Mouse (Mus musculus): ENCODE measurements around the gene Spon1. TPM values are rescaled to one million over a fixed set of nuclear protein-coding genes. Genes with fewer than 3 reads are reported as not detected.
A peak's percentile ranks its signal among the peaks of the same experiment; 100 is the strongest.

Gene Spon1
- polyA plus RNA-seq (2014; fragmentation: Nextera tagmentation; extraction: Ambion mirVana): 19.8 and 21.0 TPM in 2 replicates

- peak within 1 kb of the TSS; percentile 50 for H3K4me3 ChIP-seq (ENCODE audit: low read depth, low read length)
- no peak within 1 kb of the TSS for H3K27ac ChIP-seq (ENCODE audit: low read length)
These were observed at the start of gene Spon1 for GRCm38 (mm10) chr7:113765667-113766497. TSS of gene Spon1 (plus strand) at chr7:113765998.

GRCm38 (mm10) chr7:113721994-113722393, 43.8 kb upstream of the Spon1 start:
- Histone ChIP-seq H3K9ac (replicated peaks; ENCODE audit: low read depth, low read length) (no peak overlapping the region), H3K9me3 (ENCODE audit: control insufficient read depth, low read depth, low read length) (no peaks in the 10 kb centered on the region), H3K27me3 (ENCODE audit: control insufficient read depth, insufficient read depth, low read length) (no peaks in the 10 kb centered on the region), H3K4me2 (replicated peaks; ENCODE audit: low read depth, low read length) (no peak overlapping the region), H3K4me3 (ENCODE audit: low read depth, low read length) (no peak overlapping the region), H3K27ac (ENCODE audit: low read length) (no peak overlapping the region), H3K36me3 (ENCODE audit: control insufficient read depth, insufficient read depth, low read length) (no peaks in the 10 kb centered on the region), H3K4me1 (ENCODE audit: control insufficient read depth, insufficient read depth, low read length) (no peaks in the 10 kb centered on the region)
- no peak for ATAC-seq (ENCODE audit: insufficient number of reproducible peaks, insufficient read depth, low FRiP score, low read depth)
- 72% methylated on average over 2 of the region's 2 CpGs for WGBS

More at GRCm38 (mm10) chr7:113765667-113766497, at the start of gene Spon1:
- no peaks in the 10 kb centered on the region for H3K36me3 ChIP-seq (ENCODE audit: control insufficient read depth, insufficient read depth, low read length)
- H3K4me2 ChIP-seq (replicated peaks; ENCODE audit: low read depth, low read length): peak within 1 kb of the TSS; percentile 96
- peak; percentile 81 for ATAC-seq (ENCODE audit: insufficient number of reproducible peaks, insufficient read depth, low FRiP score, low read depth)
- H3K4me1 ChIP-seq (ENCODE audit: control insufficient read depth, insufficient read depth, low read length): 0 out of 2 replicates have a peak, but pooled peaks cover 8% of the 10 kb centered on the region
- H3K9ac ChIP-seq (replicated peaks; ENCODE audit: low read depth, low read length): peak within 1 kb of the TSS; percentile 22
- WGBS: 1% methylated on average over 56 of the region's 56 CpGs
- peaks cover 12% of the 10 kb centered on the region; the same call in 1 of the 2 replicates for H3K27me3 ChIP-seq (ENCODE audit: control insufficient read depth, insufficient read depth, low read length)
- no peaks in the 10 kb centered on the region for H3K9me3 ChIP-seq (ENCODE audit: control insufficient read depth, low read depth, low read length)

- no peak overlapping the region for H3K4me2 ChIP-seq (replicated peaks; ENCODE audit: low read depth, low read length)
- no peak overlapping the region for H3K9ac ChIP-seq (replicated peaks; ENCODE audit: low read depth, low read length)
- ATAC-seq (ENCODE audit: insufficient number of reproducible peaks, insufficient read depth, low FRiP score, low read depth): no peak
- H3K36me3 ChIP-seq (ENCODE audit: control insufficient read depth, insufficient read depth, low read length): no peaks in the 10 kb centered on the region
- WGBS: 68% methylated on average over 3 of the region's 3 CpGs
- H3K4me1 ChIP-seq (ENCODE audit: control insufficient read depth, insufficient read depth, low read length): no peaks in the 10 kb centered on the region; the same call in 1 of the 2 replicates
- no peak overlapping the region for H3K27ac ChIP-seq (ENCODE audit: low read length)
- H3K27me3 ChIP-seq (ENCODE audit: control insufficient read depth, insufficient read depth, low read length): no peaks in the 10 kb centered on the region
- no peaks in the 10 kb centered on the region for H3K9me3 ChIP-seq (ENCODE audit: control insufficient read depth, low read depth, low read length)
- H3K4me3 ChIP-seq (ENCODE audit: low read depth, low read length): no peak overlapping the region
These were observed 41.9 kb upstream of the Spon1 start for GRCm38 (mm10) chr7:113723905-113724304.

- H3K4me1 ChIP-seq (ENCODE audit: control insufficient read depth, insufficient read depth, low read length): peaks cover 3% of the 10 kb centered on the region; the same call in 1 of the 2 replicates
- no peak for ATAC-seq (ENCODE audit: insufficient number of reproducible peaks, insufficient read depth, low FRiP score, low read depth)
- no peak overlapping the region for H3K4me3 ChIP-seq (ENCODE audit: low read depth, low read length)
- H3K4me2 ChIP-seq (replicated peaks; ENCODE audit: low read depth, low read length): no peak overlapping the region
- 50% methylated on average over 8 of the region's 8 CpGs for WGBS
- no peaks in the 10 kb centered on the region for H3K27me3 ChIP-seq (ENCODE audit: control insufficient read depth, insufficient read depth, low read length)
- H3K36me3 ChIP-seq (ENCODE audit: control insufficient read depth, insufficient read depth, low read length): no peaks in the 10 kb centered on the region
- H3K27ac ChIP-seq (ENCODE audit: low read length): no peak overlapping the region
- no peaks in the 10 kb centered on the region for H3K9me3 ChIP-seq (ENCODE audit: control insufficient read depth, low read depth, low read length)
- no peak overlapping the region for H3K9ac ChIP-seq (replicated peaks; ENCODE audit: low read depth, low read length)
These were observed 37.6 kb upstream of the Spon1 start for GRCm38 (mm10) chr7:113727999-113728713.

GRCm38 (mm10) chr7:113728926-113729325, 36.9 kb upstream of the Spon1 start:
- Histone ChIP-seq H3K27me3 (ENCODE audit: control insufficient read depth, insufficient read depth, low read length) (no peaks in the 10 kb centered on the region), H3K4me2 (replicated peaks; ENCODE audit: low read depth, low read length) (no peak overlapping the region), H3K36me3 (ENCODE audit: control insufficient read depth, insufficient read depth, low read length) (no peaks in the 10 kb centered on the region), H3K9ac (replicated peaks; ENCODE audit: low read depth, low read length) (no peak overlapping the region), H3K9me3 (ENCODE audit: control insufficient read depth, low read depth, low read length) (no peaks in the 10 kb centered on the region), H3K27ac (ENCODE audit: low read length) (no peak overlapping the region), H3K4me3 (ENCODE audit: low read depth, low read length) (no peak overlapping the region), H3K4me1 (ENCODE audit: control insufficient read depth, insufficient read depth, low read length) (peaks cover 5% of the 10 kb centered on the region; the same call in 1 of the 2 replicates)
- 13% methylated on average over 2 of the region's 2 CpGs for WGBS
- no peak for ATAC-seq (ENCODE audit: insufficient number of reproducible peaks, insufficient read depth, low FRiP score, low read depth)

GRCm38 (mm10) chr7:113730406-113731247, 35.2 kb upstream of the Spon1 start:
- H3K9me3 ChIP-seq (ENCODE audit: control insufficient read depth, low read depth, low read length): no peaks in the 10 kb centered on the region
- no peak overlapping the region for H3K4me2 ChIP-seq (replicated peaks; ENCODE audit: low read depth, low read length)
- peak; percentile 90 for ATAC-seq (ENCODE audit: insufficient number of reproducible peaks, insufficient read depth, low FRiP score, low read depth)
- H3K4me3 ChIP-seq (ENCODE audit: low read depth, low read length): no peak overlapping the region
- 68% methylated on average over 8 of the region's 8 CpGs for WGBS
- H3K27ac ChIP-seq (ENCODE audit: low read length): peak overlapping the region; percentile 77
- no peaks in the 10 kb centered on the region for H3K27me3 ChIP-seq (ENCODE audit: control insufficient read depth, insufficient read depth, low read length)
- H3K9ac ChIP-seq (replicated peaks; ENCODE audit: low read depth, low read length): no peak overlapping the region
- H3K4me1 ChIP-seq (ENCODE audit: control insufficient read depth, insufficient read depth, low read length): peaks cover 5% of the 10 kb centered on the region; the same call in 1 of the 2 replicates
- no peaks in the 10 kb centered on the region for H3K36me3 ChIP-seq (ENCODE audit: control insufficient read depth, insufficient read depth, low read length)

- Histone ChIP-seq H3K36me3 (ENCODE audit: control insufficient read depth, insufficient read depth, low read length) (no peaks in the 10 kb centered on the region), H3K4me2 (replicated peaks; ENCODE audit: low read depth, low read length) (no peak overlapping the region), H3K9me3 (ENCODE audit: control insufficient read depth, low read depth, low read length) (peaks cover 3% of the 10 kb centered on the region; the same call in 1 of the 2 replicates), H3K4me3 (ENCODE audit: low read depth, low read length) (no peak overlapping the region), H3K27ac (ENCODE audit: low read length) (no peak overlapping the region), H3K4me1 (ENCODE audit: control insufficient read depth, insufficient read depth, low read length) (0 out of 2 replicates have a peak, but pooled peaks cover 4% of the 10 kb centered on the region), H3K27me3 (ENCODE audit: control insufficient read depth, insufficient read depth, low read length) (no peaks in the 10 kb centered on the region), H3K9ac (replicated peaks; ENCODE audit: low read depth, low read length) (no peak overlapping the region)
- 71% methylated on average over 9 of the region's 9 CpGs for WGBS
- ATAC-seq (ENCODE audit: insufficient number of reproducible peaks, insufficient read depth, low FRiP score, low read depth): no peak
These were observed 27.9 kb upstream of the Spon1 start for GRCm38 (mm10) chr7:113737790-113738362.

All from stomach, embryonic 14.5 days (tissue).